Mouse (Mus musculus) bone marrow, adult 2 months (tissue): ENCODE results near the gene Ralbp1.

Experiments
- CTCF ChIP-seq: fragments of 200-500 bp; IDR thresholded peaks from 2 replicates; pipeline ENCODE4 v1.5.1; 2011; ENCODE audit warnings: low read length, control low read depth; ENCODE audit not compliant: control insufficient read depth, insufficient read depth
- POLR2A ChIP-seq: fragments of 200-500 bp; IDR thresholded peaks from 2 replicates; pipeline ENCODE4 v1.6.1; 2011; ENCODE audit warnings: low read depth, mild to moderate bottlenecking, control low read depth, low read length, borderline replicate concordance; ENCODE audit not compliant: control insufficient read depth

- TF ChIP-seq CTCF: no peak
- TF ChIP-seq POLR2A: no peak
Measured at GRCm38 (mm10) chr17:65828951-65829350, 56.6 kb downstream of the Ralbp1 start.
